Mouse (Mus musculus) lung, adult 2 months (tissue): ENCODE measurements around the gene Dnajb5.

ENCODE experiments used
- CTCF ChIP-seq: fragments of 200-500 bp; IDR thresholded peaks from 2 replicates; pipeline ENCODE4 v1.5.1; 2011; ENCODE audit warnings: mild to moderate bottlenecking, low read length, control low read depth; ENCODE audit not compliant: insufficient read depth
- POLR2A ChIP-seq: fragments of 200-500 bp; IDR thresholded peaks from 2 replicates; pipeline ENCODE4 v1.6.1; 2011; ENCODE audit warnings: low read depth, mild to moderate bottlenecking, control low read depth, low read length, borderline replicate concordance; ENCODE audit errors: extremely low read depth

DNA sequence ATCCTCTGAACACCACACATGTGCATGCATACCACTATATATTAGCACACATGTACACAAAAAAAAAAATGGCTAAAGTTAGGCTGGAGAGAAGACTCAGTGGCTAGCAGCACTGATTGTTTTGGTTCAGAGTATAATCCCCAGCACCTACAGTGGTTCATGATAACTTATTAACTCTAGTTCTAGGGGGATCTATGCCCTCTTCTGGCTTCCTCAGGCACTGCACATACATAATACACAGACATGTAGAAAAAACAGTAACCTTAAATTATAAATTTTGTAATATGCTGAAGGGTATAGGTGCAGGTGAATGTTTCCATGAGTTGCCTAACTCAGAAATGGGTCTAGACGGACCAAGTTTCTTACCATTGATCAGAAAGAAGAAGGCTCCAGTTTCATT, 38.7 kb downstream of the Dnajb5 start:
- TF ChIP-seq POLR2A = no peak
- no peak for TF ChIP-seq CTCF
